Mouse (Mus musculus) lung, embryonic 14.5 days (tissue): ENCODE measurements around the gene Prnp. TPM values are rescaled to one million over a fixed set of nuclear protein-coding genes. Genes with fewer than 3 reads are reported as not detected.

Experiments used
- ATAC-seq: fragments of 200-750 bp; cut with Nextera tagmentation; 2 replicates; pipeline ENCODE4 v1.8.0; 2017; ENCODE audit warnings: mild to moderate bottlenecking, moderate TSS enrichment, moderate library complexity; ENCODE audit not compliant: insufficient read depth
- DNase-seq: peaks from one replicate; pipeline ENCODE4 v3.0.0-alpha.2; 2015
- H3K27ac ChIP-seq: fragments of 300-500 bp; sonication (generic); 2 replicates; pipeline ENCODE4 v1.5.1; 2014; ENCODE audit warnings: low read depth, mild to moderate bottlenecking, moderate library complexity
- H3K27me3 ChIP-seq: fragments of 300-500 bp; sonication (generic); 2 replicates; pipeline ENCODE4 v1.6.1; 2014; ENCODE audit warnings: low read length, control low read depth; ENCODE audit not compliant: insufficient read depth
- H3K36me3 ChIP-seq: fragments of 300-500 bp; sonication (generic); 2 replicates; pipeline ENCODE4 v1.6.1; 2014; ENCODE audit warnings: control low read depth; ENCODE audit not compliant: insufficient read depth
- H3K4me1 ChIP-seq: fragments of 300-500 bp; sonication (generic); 2 replicates; pipeline ENCODE4 v1.6.1; 2014; ENCODE audit warnings: antibody characterized with exemption, control low read depth; ENCODE audit not compliant: insufficient read depth
- H3K4me2 ChIP-seq: fragments of 300-500 bp; sonication (generic); 2 replicates; pipeline ENCODE4 v1.6.1; 2014; ENCODE audit warnings: mild to moderate bottlenecking
- H3K4me3 ChIP-seq: fragments of 300-500 bp; sonication (generic); 2 replicates; pipeline ENCODE4 v1.5.1; 2014; ENCODE audit warnings: low read depth, low read length
- H3K9ac ChIP-seq: fragments of 300-500 bp; sonication (generic); 2 replicates; pipeline ENCODE4 v1.6.1; 2014
- H3K9me3 ChIP-seq: fragments of 300-500 bp; sonication (generic); 2 replicates; pipeline ENCODE4 v1.6.1; 2016; ENCODE audit warnings: low read depth, low read length, control low read depth
- CTCF ChIP-seq: IDR thresholded peaks from 2 replicates; pipeline ENCODE4 v1.5.1; 2016; ENCODE audit warnings: antibody characterized with exemption, low read depth
- WGBS: fragments of 180-500 bp; shearing (Covaris S2); extraction: QIAGEN DNeasy Blood & Tissue Kit; methylation state at CpG from one replicate; pipeline ENCODE4 v1.1.7; 2014; 5-methylcytosine and 5-hydroxymethylcytosine counted together
- polyA plus RNA-seq: library from polyadenylated mRNA; unstranded; fragments of >200 nt; fragmentation: Nextera tagmentation; extraction: Ambion mirVana; gene quantifications from 2 replicates; pipeline ENCODE4 v1.2.1, GENCODE M21; 2014

The Prnp gene
- polyA plus RNA-seq, 1 experiment from 2014 or later = 32.8 TPM

GRCm38 (mm10) chr2:131941501-131941900 is 31.8 kb downstream of the Prnp start:
- Histone ChIP-seq H3K4me3 (no peak overlapping the region), H3K27ac (no peak overlapping the region), H3K9ac (no peak overlapping the region), H3K4me1 (no peaks in the 10 kb centered on the region), H3K27me3 (no peaks in the 10 kb centered on the region), H3K4me2 (no peak overlapping the region), H3K9me3 (no peaks in the 10 kb centered on the region), H3K36me3 (peaks cover 5% of the 10 kb centered on the region; the same call in 1 of the 2 replicates)
- WGBS = 74% methylated on average over 6 of the region's 6 CpGs
- ATAC-seq = no peak
- no peak for DNase-seq
- no peak for TF ChIP-seq CTCF

GRCm38 (mm10) chr2:131944370-131944769 is 34.6 kb downstream of the Prnp start:
- no peak overlapping the region for H3K9ac ChIP-seq
- 13% methylated on average over 1 of the region's 1 CpGs for WGBS
- no peak overlapping the region for H3K4me2 ChIP-seq
- no peak for DNase-seq
- no peaks in the 10 kb centered on the region for H3K9me3 ChIP-seq
- H3K4me1 ChIP-seq = no peaks in the 10 kb centered on the region; the same call in 1 of the 2 replicates
- no peak for TF ChIP-seq CTCF
- no peak; the same call in 1 of the 2 replicates for ATAC-seq
- no peaks in the 10 kb centered on the region for H3K27me3 ChIP-seq
- H3K27ac ChIP-seq = no peak overlapping the region
- no peak overlapping the region for H3K4me3 ChIP-seq
- no peaks in the 10 kb centered on the region for H3K36me3 ChIP-seq

GRCm38 (mm10) chr2:131945225-131945624 is 35.5 kb downstream of the Prnp start:
- Histone ChIP-seq H3K4me1 (no peaks in the 10 kb centered on the region; the same call in 1 of the 2 replicates), H3K27me3 (no peaks in the 10 kb centered on the region), H3K9ac (no peak overlapping the region), H3K9me3 (no peaks in the 10 kb centered on the region), H3K36me3 (no peaks in the 10 kb centered on the region), H3K4me3 (no peak overlapping the region), H3K27ac (peak overlapping the region; percentile 3; the same call in 1 of the 2 replicates), H3K4me2 (no peak overlapping the region)
- DNase-seq (peak; percentile 32), ATAC-seq (peak; percentile 45; the same call in 1 of the 2 replicates)
- TF ChIP-seq CTCF = no peak
- WGBS = 57% methylated on average over 8 of the region's 8 CpGs

- Histone ChIP-seq H3K4me1 (no peaks in the 10 kb centered on the region; the same call in 1 of the 2 replicates), H3K36me3 (no peaks in the 10 kb centered on the region), H3K4me2 (no peak overlapping the region), H3K9me3 (no peaks in the 10 kb centered on the region), H3K4me3 (no peak overlapping the region), H3K9ac (no peak overlapping the region), H3K27me3 (no peaks in the 10 kb centered on the region), H3K27ac (peak overlapping the region; percentile 3; the same call in 1 of the 2 replicates)
- DNase-seq (no peak), ATAC-seq (no peak)
- 79% methylated on average over 6 of the region's 6 CpGs for WGBS
- no peak for TF ChIP-seq CTCF
These were observed 36.0 kb downstream of the Prnp start for GRCm38 (mm10) chr2:131945765-131946164.

- H3K9ac ChIP-seq = no peak overlapping the region
- no peak for TF ChIP-seq CTCF
- H3K4me2 ChIP-seq = no peak overlapping the region
- no peaks in the 10 kb centered on the region for H3K27me3 ChIP-seq
- ATAC-seq = no peak
- H3K4me3 ChIP-seq = no peak overlapping the region
- no peaks in the 10 kb centered on the region; the same call in 1 of the 2 replicates for H3K4me1 ChIP-seq
- DNase-seq = no peak
- H3K9me3 ChIP-seq = no peaks in the 10 kb centered on the region
- H3K36me3 ChIP-seq = no peaks in the 10 kb centered on the region
- no peak overlapping the region for H3K27ac ChIP-seq
- 84% methylated on average over 16 of the region's 16 CpGs for WGBS
These were observed 36.6 kb downstream of the Prnp start for GRCm38 (mm10) chr2:131946351-131946750.

- Histone ChIP-seq H3K4me2 (no peak overlapping the region), H3K4me1 (no peaks in the 10 kb centered on the region; the same call in 1 of the 2 replicates), H3K27me3 (peaks cover 16% of the 10 kb centered on the region), H3K27ac (no peak overlapping the region), H3K9ac (no peak overlapping the region), H3K36me3 (no peaks in the 10 kb centered on the region), H3K9me3 (no peaks in the 10 kb centered on the region), H3K4me3 (no peak overlapping the region)
- TF ChIP-seq CTCF = no peak
- WGBS = 66% methylated on average over 3 of the region's 3 CpGs
- DNase-seq (no peak), ATAC-seq (no peak)
These were observed 38.4 kb downstream of the Prnp start for GRCm38 (mm10) chr2:131948156-131948555.

- H3K4me1 ChIP-seq = no peaks in the 10 kb centered on the region; the same call in 1 of the 2 replicates
- no peak for TF ChIP-seq CTCF
- H3K4me3 ChIP-seq = no peak overlapping the region
- DNase-seq (peak; percentile 17), ATAC-seq (no peak)
- H3K27ac ChIP-seq = no peak overlapping the region
- H3K27me3 ChIP-seq = peaks cover 25% of the 10 kb centered on the region
- H3K36me3 ChIP-seq = no peaks in the 10 kb centered on the region
- no peaks in the 10 kb centered on the region for H3K9me3 ChIP-seq
- 65% methylated on average over 11 of the region's 11 CpGs for WGBS
- no peak overlapping the region for H3K4me2 ChIP-seq
- no peak overlapping the region for H3K9ac ChIP-seq
These were observed 39.4 kb downstream of the Prnp start for GRCm38 (mm10) chr2:131948916-131949639.
